Mouse (Mus musculus) lung, adult 2 months (tissue): ENCODE data around the gene Slmap.

Experiments
- CTCF ChIP-seq: fragments of 200-500 bp; IDR thresholded peaks from 2 replicates; pipeline ENCODE4 v1.5.1; 2011; ENCODE audit warnings: mild to moderate bottlenecking, low read length, control low read depth; ENCODE audit not compliant: insufficient read depth
- POLR2A ChIP-seq: fragments of 200-500 bp; IDR thresholded peaks from 2 replicates; pipeline ENCODE4 v1.6.1; 2011; ENCODE audit warnings: low read depth, mild to moderate bottlenecking, control low read depth, low read length, borderline replicate concordance; ENCODE audit errors: extremely low read depth

DNA sequence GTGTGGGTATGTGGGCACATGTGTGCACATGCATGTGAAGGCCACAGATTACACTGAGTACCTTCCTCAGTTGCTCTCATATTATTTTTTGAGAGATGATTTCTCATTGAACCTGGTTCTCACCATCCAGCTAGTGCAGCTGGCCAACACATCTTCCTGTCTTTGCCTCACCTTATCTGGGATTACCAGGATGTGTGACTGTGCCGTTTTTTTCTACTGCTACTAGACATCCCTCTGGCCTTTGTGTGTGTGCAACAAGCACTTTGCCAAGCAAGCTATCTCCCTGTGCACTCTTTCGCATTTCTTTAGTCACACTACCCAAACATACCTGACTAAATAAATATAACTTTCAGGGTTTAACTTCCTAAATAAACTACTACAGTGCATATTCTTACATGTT lies 87.5 kb downstream of the Slmap start:
- no peak for TF ChIP-seq CTCF
- no peak for TF ChIP-seq POLR2A
